Mouse (Mus musculus) naive thymus-derived CD4-positive, alpha-beta T cell, adult 2 months (primary cell): ENCODE data around the gene Lrp1.

ENCODE experiments used
- DNase-seq: peaks from one replicate; pipeline ENCODE4 v3.0.0-alpha.2; 2011; ENCODE audit warnings: low read depth

The Lrp1 gene

DNA sequence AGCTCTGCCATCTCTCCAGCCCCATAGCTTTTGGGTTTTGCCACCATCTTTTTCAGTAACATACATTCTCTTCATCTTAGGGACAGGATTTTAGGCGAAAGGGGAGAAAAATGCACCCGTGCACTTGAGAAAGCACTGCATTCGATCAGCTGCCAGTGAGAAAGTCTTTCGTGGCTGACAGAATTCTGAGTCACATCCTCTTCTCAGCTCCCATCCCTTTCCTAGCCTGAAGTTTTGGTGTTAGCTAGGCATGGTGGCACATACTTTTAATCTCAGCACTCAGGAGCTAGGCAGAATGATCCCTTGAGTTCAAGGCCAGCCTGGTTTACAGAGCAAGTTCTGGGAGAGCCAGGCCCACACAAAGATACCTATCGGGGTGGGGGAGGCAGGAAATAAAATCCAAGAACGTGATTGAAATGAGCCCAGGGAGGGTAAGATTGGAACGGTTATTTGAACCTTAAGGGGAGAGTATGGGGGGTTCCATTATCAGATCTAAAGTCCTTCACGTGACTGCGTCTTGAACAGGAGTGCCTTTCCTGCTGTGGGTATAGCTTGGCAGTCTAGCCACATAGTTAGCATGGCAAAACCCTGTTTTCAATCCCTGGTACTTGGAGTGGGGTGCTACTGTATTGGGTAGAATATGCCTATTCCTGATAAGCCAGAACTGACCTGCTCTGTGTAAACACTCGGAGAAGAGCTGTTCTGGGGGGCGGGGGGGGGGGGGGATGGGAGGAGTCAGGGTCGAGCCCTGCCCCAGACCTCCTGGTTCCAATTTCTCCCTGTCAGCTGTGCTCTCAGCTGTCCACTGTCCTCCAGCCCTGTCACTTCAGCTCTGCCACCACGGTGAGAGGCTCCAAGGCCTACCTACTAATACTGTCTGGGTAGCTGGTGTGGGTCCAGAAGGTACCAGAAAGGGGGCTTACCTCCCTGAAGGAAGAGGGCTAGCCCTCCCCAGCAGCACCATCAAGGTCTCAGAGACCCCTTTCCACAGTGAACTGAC is 119.8 kb downstream of the Lrp1 start, which contains the start of gene Stac3:
Stac3 (plus strand) TSS at position 793 of the 1,000 bp plus-strand sequence.
- DNase-seq: no peak

DNA sequence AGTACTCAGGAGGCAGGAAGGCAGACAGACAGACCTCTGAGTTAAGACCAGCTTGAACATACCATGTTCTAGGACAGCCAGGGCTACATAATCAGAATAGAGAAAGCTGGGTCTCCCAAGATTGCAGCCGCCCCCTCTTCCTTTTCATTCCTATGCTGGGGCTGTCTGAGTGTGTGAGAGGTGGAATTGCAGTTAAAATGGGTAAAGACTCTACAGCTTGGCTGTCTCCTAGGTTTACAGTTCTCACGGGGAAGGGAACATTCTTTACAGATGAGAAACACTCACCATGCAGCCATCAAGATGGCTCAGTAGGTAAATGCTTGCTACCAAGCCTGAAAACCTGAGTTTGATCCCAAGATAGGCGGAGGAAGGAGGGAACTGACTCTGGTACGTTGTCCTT is 120.9 kb downstream of the Lrp1 start:
- DNase-seq: no peak

DNA sequence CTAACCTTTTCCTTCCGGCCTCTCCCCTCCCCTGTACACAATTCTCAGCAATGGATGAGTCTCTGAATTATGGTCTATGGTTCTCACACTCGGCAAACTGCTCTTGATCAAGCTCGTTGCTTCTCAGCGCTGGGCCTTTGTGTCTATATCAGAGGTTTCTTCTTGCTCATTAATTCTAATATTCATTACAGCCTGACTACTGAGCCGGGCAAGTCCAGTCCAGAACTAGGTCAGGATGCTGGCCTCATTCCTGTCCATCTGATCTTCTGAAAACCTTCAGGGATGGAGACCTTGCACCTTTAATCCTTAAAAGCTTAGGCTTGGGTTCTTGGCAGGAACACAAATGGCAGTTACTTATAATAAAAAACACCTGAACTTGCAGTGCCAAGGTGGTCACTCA is 121.4 kb downstream of the Lrp1 start:
- no peak for DNase-seq

DNA sequence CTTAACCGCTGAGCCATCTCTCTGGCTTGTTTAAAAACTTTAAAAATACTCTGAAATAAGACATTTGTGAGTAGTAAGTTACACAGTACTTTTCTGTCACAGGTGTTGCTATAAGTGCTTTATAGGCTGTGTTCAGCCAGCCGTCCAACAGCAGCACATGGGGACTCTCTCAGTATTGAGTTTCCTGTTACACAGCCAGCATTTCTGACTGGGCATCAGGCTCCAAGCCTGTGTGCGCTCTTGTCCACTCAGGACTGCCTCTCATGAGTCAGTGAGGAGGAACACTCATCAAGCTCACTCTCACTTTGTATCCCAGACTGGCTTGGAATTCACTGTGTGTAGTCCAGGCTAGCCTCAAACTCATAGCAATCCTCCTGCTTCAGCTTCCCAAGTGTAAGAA is 124.8 kb downstream of the Lrp1 start:
- no peak for DNase-seq

DNA sequence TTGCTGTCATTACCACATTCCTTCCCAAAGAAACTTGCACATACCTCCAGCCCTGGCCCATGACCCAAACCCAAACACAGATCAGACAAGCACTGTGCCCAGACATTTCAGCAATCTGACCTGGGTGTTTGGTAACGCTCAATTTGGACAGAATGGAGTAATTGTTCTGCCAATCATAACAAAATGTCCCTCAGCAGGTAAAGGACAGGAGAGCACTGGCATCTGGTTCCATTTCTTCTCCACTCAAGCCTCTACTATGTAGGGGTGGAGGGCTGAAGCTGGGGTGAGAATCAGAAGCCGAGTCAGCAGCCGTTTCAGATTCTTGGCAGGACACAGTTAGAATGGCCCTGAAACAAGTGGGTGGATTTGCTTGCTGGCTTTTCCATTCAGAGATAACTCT is 128.8 kb downstream of the Lrp1 start:
- no peak for DNase-seq

GRCm38 (mm10) chr10:127491128-127491512 is 129.8 kb downstream of the Lrp1 start:
- DNase-seq: no peak

GRCm38 (mm10) chr10:127490160-127491127 is 130.5 kb downstream of the Lrp1 start:
- DNase-seq: no peak

DNA sequence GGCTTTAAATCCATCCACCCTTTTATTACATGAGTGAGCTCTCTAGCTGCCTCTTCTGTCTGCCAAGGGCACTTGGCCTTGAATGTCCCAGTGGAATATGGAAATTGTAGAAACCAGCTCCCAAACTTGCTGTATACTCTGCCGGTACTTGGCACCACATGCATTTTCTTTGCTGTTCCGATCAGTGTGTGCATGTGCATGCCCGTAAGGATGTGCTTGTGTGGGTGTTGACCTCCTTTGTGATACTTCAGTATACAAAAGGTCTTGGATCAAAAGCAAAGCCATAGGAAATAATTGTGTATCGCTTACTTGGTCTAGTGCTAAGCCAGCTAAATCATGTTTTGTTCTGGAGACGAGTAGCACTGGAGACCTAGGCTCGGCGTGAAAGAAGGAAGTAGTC is 132.1 kb downstream of the Lrp1 start:
- DNase-seq: no peak
